9 mouse cellular contexts compared by ENCODE assay signal in the genomic region with DNA sequence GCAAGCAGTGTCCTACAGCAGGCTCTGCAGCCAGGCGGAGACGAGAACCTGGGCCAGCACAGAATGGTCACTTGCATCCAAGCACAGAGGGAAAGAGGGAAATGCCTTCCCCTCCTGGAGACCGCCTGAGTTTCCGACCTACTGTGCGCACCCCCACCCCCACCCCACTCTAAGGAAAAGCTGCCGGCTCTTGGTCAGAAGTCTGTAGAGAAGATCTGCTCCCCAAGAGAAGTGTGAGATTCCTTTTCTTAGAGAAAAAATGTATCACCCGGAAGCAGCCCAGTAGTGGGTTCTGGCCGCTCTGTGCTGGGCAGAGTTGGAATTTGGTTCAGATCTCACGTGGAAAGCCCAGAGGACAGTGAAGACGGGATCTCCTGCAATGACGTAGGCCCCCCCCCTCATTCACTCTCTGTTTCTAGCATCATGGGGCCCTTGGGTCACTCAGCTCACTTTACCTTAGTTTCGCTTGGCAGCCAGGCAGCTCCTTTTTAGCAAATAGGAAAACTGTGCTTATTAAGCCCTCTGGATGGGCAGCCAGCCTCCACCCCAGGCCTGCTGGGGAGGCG.
DNase-seq lines count a peak whose midpoint lies in the region; ATAC-seq and TF ChIP-seq lines count a peak whose summit lies in the region.
"Had no signal": no experiment of that assay in that cellular context is flagged by ENCODE, and none has a peak within 500 bp of the region (broad histone marks: within the 10 kb centered on the region; RNA-seq: fewer than 3 reads in every experiment).

No protein-coding gene starts in this region.

- no peaks in the 10 kb centered on the region for H3K9me3 ChIP-seq in liver, embryonic 12.5 days (replicated peaks)

- no peak for ATAC-seq in liver, embryonic 12.5 days

- intact Hi-C loops in gastrocnemius, adult 2 months (cut with DNase I) = no loop called here
- intact Hi-C loops in gastrocnemius, postnatal 36 days (cut with DNase I) = no loop called here
- intact Hi-C loops in left cerebral cortex, postnatal 25 days (cut with DNase I) = no loop called here

- H3K9ac ChIP-seq in liver, embryonic 12.5 days = peak overlapping the region; percentile 67

- H3K27me3 ChIP-seq in liver, embryonic 12.5 days (replicated peaks) = no peaks in the 10 kb centered on the region; the same call in 1 of the 2 replicates

- H3K4me1 ChIP-seq in liver, embryonic 12.5 days = peaks cover 95% of the 10 kb centered on the region

- H3K4me2 ChIP-seq in liver, embryonic 12.5 days = peak overlapping the region; percentile 80

- no peak for TF ChIP-seq CTCF in gastrocnemius, adult 2 months (IDR thresholded peaks at IDR 0.05)

- H3K27ac ChIP-seq in gastrocnemius, adult 2 months = peak overlapping the region; percentile 72
- peak overlapping the region; percentile 80 for H3K27ac ChIP-seq in liver, embryonic 12.5 days

- DNase-seq in gastrocnemius, adult 2 months = no peak
- DNase-seq in gastrocnemius, postnatal 36 days = no peak
- peak; percentile 46 for DNase-seq in thymus, postnatal 4 days
- no peak for DNase-seq in thymus, postnatal 10 days (ENCODE audit: low spot score in 2 of 2)
- no peak for DNase-seq in cerebellum, adult 9-10 months
- DNase-seq in layer of hippocampus, adult 18-20 months (ENCODE audit: low spot score in 2 of 2) = no peak
- DNase-seq in left cerebral cortex, postnatal 25 days (ENCODE audit: low spot score in 2 of 2) = no peak
- DNase-seq: cerebellum, postnatal 14 days had no signal

- no peaks in the 10 kb centered on the region for H3K36me3 ChIP-seq in liver, embryonic 12.5 days

- WGBS in liver, embryonic 12.5 days (ENCODE audit: insufficient replicate concordance) = 6% methylated on average over 13 of the region's 13 CpGs

- H3K4me3 ChIP-seq in gastrocnemius, adult 2 months = peak overlapping the region; percentile 66
- peak overlapping the region; percentile 62 for H3K4me3 ChIP-seq in liver, embryonic 12.5 days
